Mouse (Mus musculus) MEL (cell line): Measurements from ENCODE around the gene Myt1l.

ENCODE experiments used
- CTCF ChIP-seq, 3 experiments: IDR thresholded peaks in 2 of 3; conservative IDR thresholded peaks in 1 of 3; 2 replicates each; pipeline ENCODE4 v1.5.1; 2011 to 2012; ENCODE audit warnings: low read length in 3 of 3, low read depth in 2 of 3, mild to moderate bottlenecking in 2 of 3, improper control_type of control experiment in 1 of 3, inconsistent platforms in 1 of 3, mixed read lengths in 1 of 3, moderate library complexity in 1 of 3; ENCODE audit not compliant: control insufficient read depth in 1 of 3, insufficient read depth in 1 of 3, poor library complexity in 1 of 3, severe bottlenecking in 1 of 3
- HCFC1 ChIP-seq: IDR thresholded peaks from 2 replicates; pipeline ENCODE4 v1.6.1; 2012; ENCODE audit warnings: low read depth, mild to moderate bottlenecking, inconsistent platforms, low read length, improper control_type of control experiment, moderate library complexity
- MEF2A ChIP-seq: IDR thresholded peaks from 2 replicates; pipeline ENCODE4 v1.6.1; 2014; ENCODE audit warnings: low read depth, mild to moderate bottlenecking, inconsistent platforms, low read length, improper control_type of control experiment; ENCODE audit not compliant: poor library complexity, insufficient replicate concordance, severe bottlenecking; ENCODE audit errors: extremely low read depth
- POLR2A ChIP-seq, 2 experiments: IDR thresholded peaks; 2 replicates each; pipeline ENCODE4 v1.6.1; 2011 to 2012; ENCODE audit warnings: low read length in 2 of 2, mild to moderate bottlenecking in 2 of 2, control low read depth in 1 of 2, improper control_type of control experiment in 1 of 2, low read depth in 1 of 2, moderate library complexity in 1 of 2; ENCODE audit not compliant: control insufficient read depth in 1 of 2, insufficient read depth in 1 of 2, poor library complexity in 1 of 2
- SIN3A ChIP-seq: IDR thresholded peaks from 2 replicates; pipeline ENCODE4 v1.6.1; 2012; ENCODE audit warnings: low read length, improper control_type of control experiment, inconsistent platforms
- USF2 ChIP-seq, 2 experiments: IDR thresholded peaks; 2 replicates each; pipeline ENCODE4 v1.6.1; 2011 to 2012; ENCODE audit warnings: improper control_type of control experiment in 2 of 2, low read length in 2 of 2, borderline replicate concordance in 1 of 2, inconsistent platforms in 1 of 2, low read depth in 1 of 2, mild to moderate bottlenecking in 1 of 2; ENCODE audit not compliant: insufficient read depth in 1 of 2

DNA sequence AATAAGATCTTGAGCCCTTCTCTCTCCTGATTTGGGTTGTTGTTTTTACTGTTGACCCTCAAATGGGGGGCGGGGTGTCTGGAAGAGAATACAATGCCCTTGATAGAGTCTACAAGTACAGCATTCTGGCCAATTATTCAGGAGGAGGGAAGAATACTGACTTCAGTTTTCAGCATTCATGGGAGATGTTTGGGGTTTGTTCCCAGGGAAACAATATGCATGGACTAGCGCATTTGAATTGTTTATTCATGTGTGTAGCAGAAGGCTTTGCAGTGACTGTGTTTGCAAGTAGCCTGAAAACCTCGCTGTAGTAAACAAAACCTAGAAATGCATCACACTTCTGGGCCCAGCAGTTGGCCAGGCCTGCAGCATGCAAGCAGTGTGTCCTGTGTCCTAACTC is 426.3 kb downstream of the Myt1l start:
- TF ChIP-seq CTCF (IDR thresholded peaks at IDR 0.05 in 2 of 3, conservative IDR thresholded peaks at IDR 0.05 in 1 of 3; ENCODE audit: control insufficient read depth in 1 of 3, insufficient read depth in 1 of 3, low read depth in 2 of 3, low read length in 3 of 3, poor library complexity in 1 of 3, severe bottlenecking in 1 of 3) (no peak), USF2 (IDR thresholded peaks at IDR 0.05; ENCODE audit: borderline replicate concordance in 1 of 2, insufficient read depth in 1 of 2, low read depth in 1 of 2, low read length in 2 of 2) (no peak), HCFC1 (no peak), MEF2A (no peak), POLR2A (IDR thresholded peaks at IDR 0.05; ENCODE audit: control insufficient read depth in 1 of 2, insufficient read depth in 1 of 2, low read depth in 1 of 2, low read length in 2 of 2, poor library complexity in 1 of 2) (no peak), SIN3A (no peak)
